Mouse (Mus musculus) gonadal fat pad, adult 2 months (tissue): ENCODE data around the gene Gm10570. TPM values are rescaled to one million over a fixed set of nuclear protein-coding genes. Genes with fewer than 3 reads are reported as not detected.

Experiments
- DNase-seq: peaks from one replicate; pipeline ENCODE4 v3.0.0-alpha.2; 2012; ENCODE audit warnings: low read depth
- polyA plus RNA-seq: library from polyadenylated mRNA; depleted of rRNA; stranded (reverse); fragments of >200 nt; gene quantifications from 2 replicates; pipeline ENCODE4 v1.2.3, GENCODE M21; 2012; rRNA removed

Gm10570 gene
- not detected in 2 replicates for polyA plus RNA-seq

- DNase-seq: no peak
Observed at GRCm38 (mm10) chr4:130308231-130309081, at the start of gene Gm10570, which contains the start of gene Fabp3. Gene Gm10570 (minus strand): TSS chr4:130308674. Gene Fabp3 (plus strand): TSS chr4:130308595.

GRCm38 (mm10) chr4:130357946-130358345 lies 49.5 kb upstream of the Gm10570 start:
- DNase-seq: no peak

- DNase-seq: no peak
Observed at GRCm38 (mm10) chr4:130352588-130352987, 44.1 kb upstream of the Gm10570 start.

GRCm38 (mm10) chr4:130350690-130351422 lies 42.4 kb upstream of the Gm10570 start:
- no peak for DNase-seq

- no peak for DNase-seq
Observed at GRCm38 (mm10) chr4:130349666-130350065, 41.2 kb upstream of the Gm10570 start.

GRCm38 (mm10) chr4:130341691-130342090 lies 33.2 kb upstream of the Gm10570 start:
- DNase-seq: peak; percentile 8

- no peak for DNase-seq
Observed at GRCm38 (mm10) chr4:130335867-130336266, 27.4 kb upstream of the Gm10570 start.

- no peak for DNase-seq
Observed at GRCm38 (mm10) chr4:130327366-130327765, 18.9 kb upstream of the Gm10570 start.

GRCm38 (mm10) chr4:130325446-130325845 lies 17.0 kb upstream of the Gm10570 start:
- no peak for DNase-seq

GRCm38 (mm10) chr4:130323607-130324006 lies 15.1 kb upstream of the Gm10570 start:
- DNase-seq: no peak

- DNase-seq: no peak
Observed at GRCm38 (mm10) chr4:130323165-130323564, 14.7 kb upstream of the Gm10570 start.

- DNase-seq: no peak
Observed at GRCm38 (mm10) chr4:130322567-130322966, 14.1 kb upstream of the Gm10570 start.

GRCm38 (mm10) chr4:130321640-130322039 lies 13.2 kb upstream of the Gm10570 start:
- no peak for DNase-seq

GRCm38 (mm10) chr4:130319564-130319963 lies 11.1 kb upstream of the Gm10570 start:
- no peak for DNase-seq

GRCm38 (mm10) chr4:130318122-130318521 lies 9.6 kb upstream of the Gm10570 start:
- DNase-seq: no peak

- DNase-seq: no peak
Observed at GRCm38 (mm10) chr4:130316691-130317090, 8.2 kb upstream of the Gm10570 start.

GRCm38 (mm10) chr4:130315771-130316527 lies 7.5 kb upstream of the Gm10570 start:
- no peak for DNase-seq

- no peak for DNase-seq
Observed at GRCm38 (mm10) chr4:130313552-130313951, 5.1 kb upstream of the Gm10570 start.

- no peak for DNase-seq
Observed at GRCm38 (mm10) chr4:130312526-130312925, 4.1 kb upstream of the Gm10570 start.

GRCm38 (mm10) chr4:130309254-130309653 lies 780 bp upstream of the Gm10570 start:
- no peak for DNase-seq

- no peak for DNase-seq
Observed at GRCm38 (mm10) chr4:130307851-130308230, 633 bp downstream of the Gm10570 start.
